Mouse (Mus musculus): ENCODE data around the gene Plagl2.
A peak's percentile ranks its signal among the peaks of the same experiment; 100 is the strongest.

Plagl2 gene

DNA sequence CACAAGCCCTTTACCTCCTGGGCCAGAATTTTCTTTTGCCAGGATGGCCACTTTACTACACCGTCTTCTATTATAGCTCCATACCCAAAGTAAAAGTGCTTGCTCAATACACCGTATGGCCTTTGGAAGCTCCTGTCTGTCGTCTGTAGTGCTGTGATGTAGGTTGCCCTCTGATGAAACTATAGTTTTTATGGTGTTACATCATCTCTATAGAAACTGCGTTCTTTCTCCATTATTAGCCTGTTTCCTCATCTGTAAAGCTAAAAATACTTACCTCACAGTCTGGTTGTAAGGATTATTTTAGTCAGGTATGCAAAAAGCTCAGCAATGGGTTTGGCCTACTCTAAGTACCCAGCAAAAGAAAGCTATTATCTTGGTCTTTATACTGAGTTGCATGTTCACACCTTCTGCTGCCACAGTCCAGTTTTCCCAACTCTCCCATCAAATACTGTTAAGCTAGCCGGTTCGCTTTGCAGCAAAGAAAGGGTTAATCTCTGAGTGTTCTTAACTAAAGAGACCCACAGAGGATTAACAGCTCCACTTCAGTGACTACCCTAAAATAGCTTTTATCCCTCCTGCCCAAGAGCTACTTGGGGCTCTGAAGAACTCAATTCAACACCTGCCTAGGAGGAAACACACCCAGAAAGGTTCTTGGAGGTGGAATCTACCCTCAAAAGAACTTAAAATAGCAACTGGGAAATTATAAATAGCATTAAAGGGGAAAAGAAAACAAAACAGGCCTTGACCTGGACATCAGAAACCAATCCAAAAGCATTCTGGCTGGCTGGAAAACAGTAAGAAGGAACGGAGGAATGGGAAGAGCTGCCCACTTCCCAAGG lies 2.0 kb downstream of the Plagl2 start:
- no peak for DNase-seq (ENCODE audit: low spot score in 2 of 2)

DNA sequence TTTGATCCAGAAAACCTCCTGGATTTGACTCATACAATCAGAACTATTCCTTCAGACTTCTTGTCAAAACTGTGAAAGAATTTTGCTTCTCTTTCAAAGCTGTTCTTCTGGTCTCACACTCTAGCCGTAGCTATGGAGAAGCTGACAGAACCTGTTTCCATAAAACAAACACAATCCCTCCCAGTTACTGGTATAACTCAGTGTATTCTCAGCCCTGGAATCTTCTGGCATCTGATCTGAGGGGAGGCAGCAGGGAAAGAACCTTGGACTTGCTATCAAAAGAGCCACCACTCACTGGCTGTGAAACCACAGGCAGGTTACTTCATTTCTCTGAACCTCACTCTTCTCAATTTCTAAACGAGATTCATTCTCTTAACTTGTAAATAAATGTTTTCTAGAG lies 2.8 kb downstream of the Plagl2 start:
- no peak for DNase-seq (ENCODE audit: low spot score in 2 of 2)

GRCm38 (mm10) chr2:153237891-153238290 lies 3.3 kb downstream of the Plagl2 start:
- no peak for DNase-seq (ENCODE audit: low spot score in 2 of 2)

DNA sequence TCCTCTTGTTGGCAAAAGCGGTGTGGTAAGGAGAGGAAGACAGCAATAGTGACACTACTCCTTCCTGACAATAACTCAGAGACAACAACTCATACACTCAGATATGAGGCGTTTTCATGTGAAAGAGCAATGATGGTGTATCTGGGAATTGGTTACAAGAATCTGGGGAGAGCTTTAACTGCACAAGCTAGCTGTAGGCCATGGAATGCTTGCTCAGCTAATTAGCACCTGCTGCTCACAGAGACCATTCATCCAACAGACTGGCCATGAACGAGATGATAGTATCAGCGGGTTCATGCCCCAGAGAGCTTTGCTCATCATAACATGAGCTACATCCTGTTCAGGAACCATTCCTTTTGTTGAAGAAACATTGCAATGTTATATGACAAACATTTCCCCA lies 4.0 kb downstream of the Plagl2 start:
- DNase-seq (ENCODE audit: low spot score in 2 of 2), result no peak

GRCm38 (mm10) chr2:153228523-153228922 lies 12.7 kb downstream of the Plagl2 start:
- DNase-seq (ENCODE audit: low spot score in 2 of 2), result no peak

- no peak for DNase-seq (ENCODE audit: low spot score in 2 of 2)
Observed at GRCm38 (mm10) chr2:153227959-153228358, 13.3 kb downstream of the Plagl2 start.

- no peak for DNase-seq (ENCODE audit: low spot score in 2 of 2)
Observed at GRCm38 (mm10) chr2:153225595-153225953, 15.7 kb downstream of the Plagl2 start.

DNA sequence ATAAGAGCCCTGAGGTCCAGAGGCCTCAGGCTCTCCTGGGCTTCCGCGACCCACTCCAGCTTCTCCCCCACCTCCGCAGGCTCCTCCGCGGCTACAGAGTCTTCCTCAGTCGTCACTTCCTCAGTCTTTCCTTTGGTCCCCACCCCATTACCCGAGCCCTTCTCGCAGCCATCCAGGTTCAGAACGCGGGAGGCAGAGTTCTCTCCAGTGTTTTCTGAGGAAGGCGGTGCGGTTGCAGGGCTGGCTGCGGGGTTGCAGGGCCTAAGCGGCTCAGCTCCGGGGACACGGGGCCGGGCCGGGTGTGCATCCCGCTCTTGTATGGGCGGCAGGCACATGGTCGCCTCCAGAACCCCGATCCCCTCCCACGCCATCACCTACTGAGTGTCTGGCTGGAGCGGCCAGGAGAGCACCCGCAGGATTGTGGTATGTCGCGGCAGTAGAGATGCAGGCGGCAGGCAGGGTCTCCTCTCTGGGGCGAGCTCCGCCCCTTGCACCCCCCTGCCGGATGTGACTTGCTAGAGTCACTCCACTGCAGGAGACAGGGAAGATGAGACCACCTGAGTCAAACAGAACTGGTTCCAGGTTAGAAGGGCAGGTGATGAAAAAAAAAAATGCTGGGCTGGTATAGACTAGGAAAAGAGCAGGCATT lies 16.2 kb downstream of the Plagl2 start, which contains the start of gene Tspyl3:
Gene Tspyl3, minus strand, starts transcription at position 496 of the 649 bp plus-strand sequence.
- peak; percentile 56 to 59 for DNase-seq (ENCODE audit: low spot score in 2 of 2)

DNA sequence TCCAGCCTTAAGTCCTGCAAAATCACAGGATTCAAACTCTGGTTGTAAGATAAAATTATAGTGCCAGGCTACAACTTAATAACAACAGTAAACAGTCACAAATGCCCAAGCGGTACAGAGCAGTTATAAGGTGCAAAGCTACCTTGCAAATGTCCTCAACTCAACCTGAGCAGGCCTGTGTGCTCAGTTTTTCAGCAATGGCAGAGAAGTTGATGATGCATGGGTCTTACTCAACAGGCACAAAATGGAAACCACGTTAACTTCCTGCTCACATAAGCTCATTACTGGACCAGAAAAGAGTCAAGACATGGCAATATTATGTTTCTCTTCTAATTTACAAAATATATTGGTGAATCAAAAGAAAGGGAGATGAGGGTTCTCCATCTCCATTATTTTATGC lies 18.7 kb downstream of the Plagl2 start:
- DNase-seq (ENCODE audit: low spot score in 2 of 2), result no peak

GRCm38 (mm10) chr2:153222130-153222529 lies 19.1 kb downstream of the Plagl2 start:
- no peak for DNase-seq (ENCODE audit: low spot score in 2 of 2)

DNA sequence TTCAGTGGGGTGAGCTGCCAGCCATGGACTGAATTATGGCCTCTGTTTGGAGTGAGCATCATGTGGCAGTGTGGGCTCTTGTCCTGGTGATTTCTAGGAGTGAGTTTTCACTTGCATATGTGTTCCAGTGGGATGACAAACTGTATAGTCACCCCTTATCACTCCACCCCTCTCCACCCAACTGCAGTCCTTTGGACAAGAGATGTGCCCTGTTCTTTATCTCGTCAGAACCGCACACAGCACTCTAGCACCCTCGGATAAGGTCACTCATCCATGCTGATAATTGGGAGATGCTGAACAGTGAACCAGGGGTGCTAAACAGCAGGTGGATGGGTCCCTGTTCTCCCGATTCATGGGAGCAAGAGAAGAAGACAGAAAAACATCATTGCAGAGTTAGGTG lies 19.6 kb downstream of the Plagl2 start:
- DNase-seq (ENCODE audit: low spot score in 2 of 2), result no peak

DNA sequence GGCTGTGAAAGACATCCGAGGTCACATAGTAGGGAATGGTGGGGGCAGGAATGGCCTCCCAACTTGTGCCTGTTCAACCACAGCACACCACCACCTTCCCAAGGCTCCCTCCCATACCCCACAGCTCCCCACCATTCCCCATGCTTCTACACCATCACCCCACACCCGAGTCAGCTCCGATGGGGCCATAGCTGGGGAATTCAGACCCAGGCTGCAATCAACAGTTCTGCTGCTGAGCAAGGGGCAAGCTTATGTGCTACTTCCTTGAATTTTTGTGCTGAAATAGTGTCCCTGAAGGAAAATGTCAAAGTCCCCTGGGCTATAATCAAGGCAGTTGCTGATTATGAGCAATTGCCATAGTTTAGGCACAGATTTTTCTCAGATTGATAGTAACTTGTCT lies 22.7 kb downstream of the Plagl2 start:
- no peak for DNase-seq (ENCODE audit: low spot score in 2 of 2)

DNA sequence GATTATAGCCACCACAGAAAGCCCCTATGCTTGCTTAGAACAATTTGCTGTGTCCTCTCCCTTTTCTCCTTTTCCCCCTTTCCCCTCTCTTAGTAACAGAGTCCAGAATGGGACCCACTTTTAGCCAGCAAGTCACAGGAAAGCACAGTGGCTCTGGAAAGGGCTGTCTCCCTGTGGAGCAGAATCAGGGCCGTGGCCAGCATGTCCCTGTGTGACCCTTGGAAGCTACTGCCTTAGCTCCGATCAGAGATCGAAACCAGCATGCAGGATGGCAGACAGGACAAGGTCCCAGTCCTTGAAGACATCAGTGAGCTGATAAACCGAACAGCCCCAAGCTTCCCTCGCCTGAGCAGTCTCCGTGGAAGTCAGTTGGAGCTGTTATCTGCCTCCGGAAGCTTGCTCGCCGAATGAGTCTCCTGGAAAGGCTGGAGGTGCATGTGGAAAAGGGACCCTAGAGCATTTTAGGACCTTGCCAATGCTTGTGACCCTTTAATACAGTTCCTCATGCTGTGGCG lies 23.3 kb downstream of the Plagl2 start:
- DNase-seq (ENCODE audit: low spot score in 2 of 2), result no peak

- DNase-seq (ENCODE audit: low spot score in 2 of 2), result no peak
Observed at GRCm38 (mm10) chr2:153215421-153215820, 25.8 kb downstream of the Plagl2 start.

GRCm38 (mm10) chr2:153214771-153215259 lies 26.4 kb downstream of the Plagl2 start:
- DNase-seq (ENCODE audit: low spot score in 2 of 2), result no peak

DNA sequence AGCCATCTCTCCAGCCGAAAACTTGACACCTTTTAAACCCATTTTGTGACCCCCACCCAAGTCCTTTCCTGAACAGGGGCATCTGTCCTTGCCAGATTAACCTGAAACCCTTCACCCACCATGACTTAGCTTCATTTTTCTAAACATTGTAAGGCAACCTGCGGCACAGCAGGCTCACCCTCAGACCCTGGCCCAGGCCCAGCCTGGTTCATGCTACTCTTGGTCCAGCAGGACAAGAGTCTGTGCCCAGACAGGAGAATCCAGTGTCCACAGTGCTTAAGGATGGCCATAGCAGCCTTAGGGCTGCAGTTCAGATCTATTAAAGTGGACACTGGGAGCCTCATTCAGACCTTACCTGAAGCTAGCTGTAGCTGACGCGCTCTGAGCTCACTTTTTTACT lies 27.9 kb downstream of the Plagl2 start:
- DNase-seq (ENCODE audit: low spot score in 2 of 2), result no peak

GRCm38 (mm10) chr2:153211451-153211850 lies 29.8 kb downstream of the Plagl2 start:
- DNase-seq (ENCODE audit: low spot score in 2 of 2), result no peak

GRCm38 (mm10) chr2:153209286-153209685 lies 31.9 kb downstream of the Plagl2 start:
- DNase-seq (ENCODE audit: low spot score in 2 of 2), result no peak

- no peak for DNase-seq (ENCODE audit: low spot score in 2 of 2)
Observed at GRCm38 (mm10) chr2:153208149-153208548, 33.1 kb downstream of the Plagl2 start.

DNA sequence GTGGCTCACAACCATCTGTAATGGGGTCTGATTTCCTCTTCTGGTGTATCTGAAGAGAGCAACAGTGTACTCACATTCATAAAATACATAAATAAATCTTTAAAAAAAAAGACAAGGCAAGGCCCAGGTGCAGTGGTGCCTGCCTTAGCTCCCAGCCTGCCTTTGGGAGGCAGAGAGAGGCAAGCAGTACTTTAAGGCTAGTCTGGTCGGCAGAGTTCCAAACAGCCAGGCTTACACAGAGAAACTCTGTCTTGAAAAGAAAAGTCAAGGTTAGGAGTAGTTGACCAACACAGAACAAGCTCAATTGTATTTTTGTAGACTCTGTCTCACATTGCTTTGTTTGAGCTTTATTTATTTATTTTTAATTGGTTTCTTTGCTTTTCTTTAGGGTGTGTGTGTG lies 38.5 kb downstream of the Plagl2 start:
- DNase-seq (ENCODE audit: low spot score in 2 of 2), result no peak

- DNase-seq (ENCODE audit: low spot score in 2 of 2), result no peak
Observed at GRCm38 (mm10) chr2:153199114-153199513, 42.1 kb downstream of the Plagl2 start.

GRCm38 (mm10) chr2:153198485-153198884 lies 42.7 kb downstream of the Plagl2 start:
- no peak for DNase-seq (ENCODE audit: low spot score in 2 of 2)

DNA sequence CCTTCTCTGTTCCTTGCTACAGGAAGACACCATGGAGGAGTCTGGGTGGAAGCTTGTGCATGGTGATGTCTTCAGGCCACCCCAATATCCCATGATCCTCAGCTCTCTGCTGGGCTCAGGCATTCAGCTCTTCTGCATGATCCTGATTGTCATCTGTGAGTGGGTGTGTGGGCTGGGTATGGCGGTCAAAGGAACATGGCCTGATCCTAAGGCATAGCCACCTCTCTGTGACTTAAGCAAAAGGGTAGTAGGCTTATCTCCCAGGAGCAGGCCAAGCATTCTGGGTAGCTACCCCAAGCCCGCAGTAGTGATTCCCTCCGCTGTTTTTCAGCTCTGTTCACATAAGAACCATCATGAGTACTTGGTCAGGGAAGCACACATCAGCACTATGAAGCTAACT lies 47.0 kb downstream of the Plagl2 start:
- no peak for DNase-seq (ENCODE audit: low spot score in 2 of 2)

Measured in frontal cortex, postnatal 36 days (tissue).